In the genomic region with DNA sequence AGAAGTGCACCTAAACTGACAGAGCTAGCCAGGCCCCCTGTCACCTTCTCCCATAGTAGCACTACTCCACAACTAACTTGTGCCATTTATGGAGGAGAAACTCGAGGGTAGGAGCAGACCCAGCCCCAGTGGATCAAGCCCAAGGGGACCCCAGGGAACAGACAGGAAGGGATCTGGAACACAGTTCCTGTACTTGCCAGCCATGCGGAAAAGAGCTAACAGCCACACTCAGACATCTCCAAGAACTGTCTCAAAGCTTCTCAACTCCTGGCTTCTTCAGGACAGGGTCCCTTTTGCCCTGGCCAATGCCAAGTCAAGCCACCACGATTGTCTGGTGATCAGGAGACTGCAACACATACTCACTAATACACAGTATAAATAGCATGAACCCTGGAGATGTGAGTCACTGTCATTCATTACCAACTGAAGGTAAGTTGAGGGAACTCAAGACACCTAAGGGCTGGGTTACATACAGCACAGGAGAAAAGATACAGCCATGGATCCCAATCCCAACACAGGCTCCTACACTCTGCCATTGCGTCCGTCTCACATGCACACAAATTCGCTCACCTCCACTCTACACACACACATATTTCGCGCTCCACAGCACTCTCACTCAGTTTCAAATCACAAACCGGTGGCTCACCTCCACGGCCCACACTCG, we compare ENCODE assay signal across 8 mouse cellular contexts. TPM values are rescaled to one million over a fixed set of nuclear protein-coding genes. Genes with fewer than 3 reads are reported as not detected.
A peak's percentile ranks its signal among the peaks of the same experiment; 100 is the strongest.
DNase-seq lines count a peak whose midpoint lies in the region; ATAC-seq and TF ChIP-seq lines count a peak whose summit lies in the region.

No protein-coding gene starts in this region.

- 7% methylated on average over 11 of the region's 11 CpGs for WGBS in heart, embryonic 11.5 days (ENCODE audit: insufficient replicate concordance)
- 39% methylated on average over 11 of the region's 11 CpGs for WGBS in bone marrow, adult 2 months
- 4% methylated on average over 11 of the region's 11 CpGs for WGBS in hindbrain, embryonic 10.5 days
- WGBS in midbrain, embryonic 11.5 days, result 3% methylated on average over 11 of the region's 11 CpGs

- intact Hi-C loops in heart, postnatal 14 days (cut with DNase I), result loop anchor here (5.0 kb wide), 3 partner anchors 36 to 76 kb away; no protein-coding TSS in a partner anchor

- peak overlapping the region; percentile 81; the same call in 1 of the 2 replicates for H3K27ac ChIP-seq in heart, embryonic 11.5 days (ENCODE audit: low read depth, low read length)
- no peak overlapping the region for H3K27ac ChIP-seq in bone marrow, adult 2 months (ENCODE audit: control insufficient read depth, insufficient read depth, low read depth, low read length, poor library complexity)
- H3K27ac ChIP-seq in hindbrain, embryonic 10.5 days, result peak overlapping the region; percentile 98
- no peak overlapping the region for H3K27ac ChIP-seq in midbrain, embryonic 11.5 days (ENCODE audit: low read depth, low read length)

- no peaks in the 10 kb centered on the region for H3K36me3 ChIP-seq in heart, embryonic 11.5 days (ENCODE audit: control insufficient read depth, insufficient read depth, low read length)
- H3K36me3 ChIP-seq in hindbrain, embryonic 10.5 days, result no peaks in the 10 kb centered on the region
- H3K36me3 ChIP-seq in midbrain, embryonic 11.5 days (ENCODE audit: control insufficient read depth, insufficient read depth, low read length), result no peaks in the 10 kb centered on the region

- H3K9me3 ChIP-seq in heart, embryonic 11.5 days (replicated peaks; ENCODE audit: control insufficient read depth, low read length), result no peaks in the 10 kb centered on the region
- H3K9me3 ChIP-seq in hindbrain, embryonic 10.5 days, result no peaks in the 10 kb centered on the region
- no peaks in the 10 kb centered on the region for H3K9me3 ChIP-seq in midbrain, embryonic 11.5 days (ENCODE audit: control insufficient read depth, low read length)

- peak overlapping the region; percentile 95 for H3K4me2 ChIP-seq in heart, embryonic 11.5 days
- peak overlapping the region; percentile 90 for H3K4me2 ChIP-seq in midbrain, embryonic 11.5 days

- peak overlapping the region; percentile 87 for H3K4me3 ChIP-seq in heart, embryonic 11.5 days (ENCODE audit: low read depth, low read length)
- H3K4me3 ChIP-seq in bone marrow, adult 2 months (replicated peaks; ENCODE audit: control insufficient read depth, low read depth, low read length), result peak overlapping the region; percentile 56
- peak overlapping the region; percentile 89 for H3K4me3 ChIP-seq in hindbrain, embryonic 10.5 days
- H3K4me3 ChIP-seq in midbrain, embryonic 11.5 days (ENCODE audit: low read depth, low read length), result peak overlapping the region; percentile 90

- no peaks in the 10 kb centered on the region for H3K27me3 ChIP-seq in heart, embryonic 11.5 days (ENCODE audit: control insufficient read depth, insufficient read depth, low read length)
- H3K27me3 ChIP-seq in hindbrain, embryonic 10.5 days (ENCODE audit: insufficient read depth, poor library complexity, severe bottlenecking), result peaks cover 14% of the 10 kb centered on the region
- H3K27me3 ChIP-seq in midbrain, embryonic 11.5 days (ENCODE audit: control insufficient read depth, insufficient read depth, low read length), result no peaks in the 10 kb centered on the region; the same call in 1 of the 2 replicates

- DNase-seq in heart, postnatal 14 days, result no peak
- no peak for DNase-seq in hindbrain, embryonic 10.5 days (ENCODE audit: low spot score)
- DNase-seq in midbrain, embryonic 11.5 days (ENCODE audit: low spot score, missing footprints), result peak; percentile 90
- no peak for DNase-seq in natural killer cell, adult 2 months (ENCODE audit: low spot score in 2 of 2)
- no peak for DNase-seq in left cerebral cortex, adult 11 months (ENCODE audit: low spot score)
- DNase-seq in cerebellum, postnatal 36 days, result no peak

- peak overlapping the region; percentile 90 for H3K9ac ChIP-seq in heart, embryonic 11.5 days (ENCODE audit: low read depth, low read length)
- peak overlapping the region; percentile 94 for H3K9ac ChIP-seq in midbrain, embryonic 11.5 days (ENCODE audit: low read length)

- peaks cover 35% of the 10 kb centered on the region for H3K4me1 ChIP-seq in heart, embryonic 11.5 days (ENCODE audit: control insufficient read depth, insufficient read depth, low read length)
- H3K4me1 ChIP-seq in bone marrow, adult 2 months (ENCODE audit: control insufficient read depth, insufficient read depth, low read length), result no peaks in the 10 kb centered on the region
- peaks cover 81% of the 10 kb centered on the region for H3K4me1 ChIP-seq in hindbrain, embryonic 10.5 days (replicated peaks)
- H3K4me1 ChIP-seq in midbrain, embryonic 11.5 days (ENCODE audit: control insufficient read depth, insufficient read depth, low read length), result peaks cover 38% of the 10 kb centered on the region

- no peak for TF ChIP-seq CTCF in bone marrow, adult 2 months (IDR thresholded peaks at IDR 0.05; ENCODE audit: control insufficient read depth, insufficient read depth, low read length)

- no peak for ATAC-seq in heart, embryonic 11.5 days (replicated peaks; ENCODE audit: insufficient number of reproducible peaks, low FRiP score, low TSS enrichment)
- no peak for ATAC-seq in midbrain, embryonic 11.5 days (ENCODE audit: low FRiP score)

- TF ChIP-seq POLR2A in bone marrow, adult 2 months (IDR thresholded peaks at IDR 0.05; ENCODE audit: borderline replicate concordance, control insufficient read depth, low read depth, low read length), result no peak

RNA-seq across cellular contexts. Expression of gene Lrig1, which starts 1.3 kb away (rescaled TPM):
- 10.9 and 11.8 TPM in 2 replicates for polyA plus RNA-seq in heart, embryonic 11.5 days (2014; fragmentation: Nextera tagmentation; extraction: Ambion mirVana)
- 10 to 100 TPM; 37.8 to 38.6 TPM for total RNA-seq in heart, postnatal 14 days (2021)
- polyA plus RNA-seq in bone marrow, adult 2 months (2011; ENCODE audit: insufficient read depth, insufficient read length, low replicate concordance, missing spikeins), result 1.3 and 3.0 TPM in 2 replicates
- polyA plus RNA-seq in hindbrain, embryonic 10.5 days (2016; fragmentation: Nextera tagmentation; extraction: Ambion mirVana), result 12.7 and 14.4 TPM in 2 replicates
- polyA plus RNA-seq in midbrain, embryonic 11.5 days (2014; fragmentation: Nextera tagmentation; extraction: Ambion mirVana), result 15.9 and 17.4 TPM in 2 replicates

Comparison
In these comparisons a context has a peak if more than half of its experiments do, and no peak if none do; other contexts are left out.
1. H3K27ac ChIP-seq: peak in heart, embryonic 11.5 days (single experiment) and hindbrain, embryonic 10.5 days (single experiment); none in bone marrow, adult 2 months (single experiment) and midbrain, embryonic 11.5 days (single experiment).
2. Peak in every context shown above with its lines, with median percentiles within 50 percentile points of each other: H3K4me3 ChIP-seq.